Mouse (Mus musculus) thymus, adult 2 months (tissue): ENCODE results near the gene Nrxn2.

Experiments
- CTCF ChIP-seq: fragments of 200-500 bp; IDR thresholded peaks from 2 replicates; pipeline ENCODE4 v1.5.1; 2012; ENCODE audit warnings: mild to moderate bottlenecking, control low read depth, low read length, moderate library complexity, borderline replicate concordance; ENCODE audit not compliant: control insufficient read depth, poor library complexity, insufficient read depth; ENCODE audit errors: extremely low read depth
- POLR2A ChIP-seq: fragments of 200-500 bp; IDR thresholded peaks from 2 replicates; pipeline ENCODE4 v1.6.1; 2012; ENCODE audit warnings: mild to moderate bottlenecking, low read length, control low read depth, moderate library complexity; ENCODE audit not compliant: control insufficient read depth, poor library complexity, insufficient read depth; ENCODE audit errors: extremely low read depth

- TF ChIP-seq CTCF (no peak), POLR2A (no peak)
Measured at GRCm38 (mm10) chr19:6415454-6415853, 3.1 kb upstream of the Nrxn2 start.
